Mouse (Mus musculus) erythroblast, embryonic 14.5 days (primary cell): ENCODE results near the gene Wbp4. TPM values are rescaled to one million over a fixed set of nuclear protein-coding genes. Genes with fewer than 3 reads are reported as not detected.
"Not testable (repeated sequence)": the region's sequence is repeated elsewhere in the genome, so short reads cannot be mapped to it uniquely, and the experiment has no call there.

Source experiments
- H3K27me3 ChIP-seq: 2 replicates; pipeline ENCODE4 v1.6.1; 2012; ENCODE audit warnings: inconsistent platforms; ENCODE audit not compliant: control insufficient read depth
- H3K36me3 ChIP-seq: 2 replicates; pipeline ENCODE4 v1.6.1; 2012; ENCODE audit warnings: mild to moderate bottlenecking, inconsistent platforms; ENCODE audit not compliant: control insufficient read depth
- H3K4me1 ChIP-seq: 2 replicates; pipeline ENCODE4 v1.6.1; 2012; ENCODE audit warnings: inconsistent platforms; ENCODE audit not compliant: control insufficient read depth
- H3K4me3 ChIP-seq: replicated peaks from 2 replicates; pipeline ENCODE3; 2012; ENCODE audit warnings: moderate library complexity, mild to moderate bottlenecking, inconsistent platforms
- H3K9me3 ChIP-seq: 2 replicates; pipeline ENCODE4 v1.6.1; 2012; ENCODE audit warnings: low read length, inconsistent platforms, mixed read lengths; ENCODE audit not compliant: control insufficient read depth
- GATA1 ChIP-seq: IDR thresholded peaks from 2 replicates; pipeline ENCODE4 v1.6.1; 2012; ENCODE audit warnings: low read length, inconsistent platforms, mixed read lengths
- TAL1 ChIP-seq: IDR thresholded peaks from 3 replicates; pipeline ENCODE4 v1.6.1; 2012; ENCODE audit warnings: low read length, inconsistent platforms, mixed read lengths
- polyA plus RNA-seq: library from polyadenylated mRNA; stranded (reverse); fragments of >175 nt; gene quantifications from 2 replicates; pipeline ENCODE4 v1.2.3, GENCODE M21; 2012

Wbp4 gene
- polyA plus RNA-seq, result 0.82 and 0.86 TPM in 2 replicates

GRCm38 (mm10) chr14:79481339-79482151, at the start of gene Wbp4:
Gene Wbp4 (minus strand): TSS chr14:79481520.
- Histone ChIP-seq H3K36me3 (peaks cover 60% of the 10 kb centered on the region), H3K4me1 (peaks cover 57% of the 10 kb centered on the region), H3K27me3 (no peaks in the 10 kb centered on the region), H3K4me3 (peak within 1 kb of the TSS; percentile 100), H3K9me3 (no peaks in the 10 kb centered on the region)
- TF ChIP-seq TAL1 (peak; percentile 41; the same call in 2 of the 3 replicates), GATA1 (peak; percentile 74)

- no peaks in the 10 kb centered on the region for H3K27me3 ChIP-seq
- no peaks in the 10 kb centered on the region for H3K9me3 ChIP-seq
- peaks cover 39% of the 10 kb centered on the region for H3K36me3 ChIP-seq
- peaks cover 90% of the 10 kb centered on the region for H3K4me1 ChIP-seq
- TF ChIP-seq GATA1 (no peak), TAL1 (no peak)
- peak overlapping the region; percentile 55 for H3K4me3 ChIP-seq
These were observed 49.4 kb upstream of the Wbp4 start for GRCm38 (mm10) chr14:79530761-79531160.

- Histone ChIP-seq H3K36me3 (peaks cover 43% of the 10 kb centered on the region), H3K9me3 (no peaks in the 10 kb centered on the region), H3K4me3 (peak overlapping the region; percentile 55), H3K27me3 (no peaks in the 10 kb centered on the region), H3K4me1 (peaks cover 85% of the 10 kb centered on the region)
- TF ChIP-seq GATA1 (peak; percentile 84), TAL1 (peak; percentile 61)
These were observed 48.5 kb upstream of the Wbp4 start for GRCm38 (mm10) chr14:79529581-79530554.

- Histone ChIP-seq H3K4me3 (no peak overlapping the region), H3K27me3 (no peaks in the 10 kb centered on the region), H3K9me3 (no peaks in the 10 kb centered on the region), H3K4me1 (peaks cover 79% of the 10 kb centered on the region), H3K36me3 (peaks cover 57% of the 10 kb centered on the region)
- TF ChIP-seq GATA1, result no peak
- no peak for TF ChIP-seq TAL1
These were observed 46.4 kb upstream of the Wbp4 start for GRCm38 (mm10) chr14:79527704-79528103.

- peaks cover 80% of the 10 kb centered on the region for H3K4me1 ChIP-seq
These were observed 44.8 kb upstream of the Wbp4 start for GRCm38 (mm10) chr14:79526106-79526505.

GRCm38 (mm10) chr14:79522387-79522786, 41.1 kb upstream of the Wbp4 start:
- no peaks in the 10 kb centered on the region for H3K9me3 ChIP-seq
- no peak overlapping the region for H3K4me3 ChIP-seq
- H3K27me3 ChIP-seq, result no peaks in the 10 kb centered on the region
- TF ChIP-seq TAL1 (no peak), GATA1 (no peak)
- H3K4me1 ChIP-seq, result peaks cover 77% of the 10 kb centered on the region
- H3K36me3 ChIP-seq, result peaks cover 41% of the 10 kb centered on the region

More at GRCm38 (mm10) chr14:79526106-79526505, 44.8 kb upstream of the Wbp4 start:
- H3K36me3 ChIP-seq, result peaks cover 56% of the 10 kb centered on the region
- H3K4me3 ChIP-seq, H3K9me3 ChIP-seq, H3K27me3 ChIP-seq: not testable (repeated sequence)

- no peak overlapping the region for H3K4me3 ChIP-seq
- H3K36me3 ChIP-seq, result peaks cover 40% of the 10 kb centered on the region
- H3K4me1 ChIP-seq, result peaks cover 77% of the 10 kb centered on the region
- H3K27me3 ChIP-seq, result no peaks in the 10 kb centered on the region
- no peak for TF ChIP-seq GATA1
- TF ChIP-seq TAL1, result no peak
- H3K9me3 ChIP-seq, result no peaks in the 10 kb centered on the region
These were observed 40.3 kb upstream of the Wbp4 start for GRCm38 (mm10) chr14:79521471-79522117.

GRCm38 (mm10) chr14:79521056-79521455, 39.7 kb upstream of the Wbp4 start:
- TF ChIP-seq GATA1 (no peak), TAL1 (no peak)
- Histone ChIP-seq H3K4me1 (peaks cover 79% of the 10 kb centered on the region), H3K9me3 (no peaks in the 10 kb centered on the region), H3K4me3 (no peak overlapping the region), H3K36me3 (peaks cover 37% of the 10 kb centered on the region), H3K27me3 (no peaks in the 10 kb centered on the region)

- H3K4me3 ChIP-seq, result no peak overlapping the region
- H3K9me3 ChIP-seq, result no peaks in the 10 kb centered on the region
- no peaks in the 10 kb centered on the region for H3K27me3 ChIP-seq
- H3K36me3 ChIP-seq, result peaks cover 33% of the 10 kb centered on the region
- no peak for TF ChIP-seq TAL1
- peaks cover 80% of the 10 kb centered on the region for H3K4me1 ChIP-seq
These were observed 39.3 kb upstream of the Wbp4 start for GRCm38 (mm10) chr14:79520612-79521011.
